Mouse (Mus musculus): ENCODE measurements around the gene Neurl1b. TPM values are rescaled to one million over a fixed set of nuclear protein-coding genes. Genes with fewer than 3 reads are reported as not detected.
A peak's percentile ranks its signal among the peaks of the same experiment; 100 is the strongest.

Gene Neurl1b
- polyA plus RNA-seq, 2 experiments: 0.85 to 4.1 TPM

DNA sequence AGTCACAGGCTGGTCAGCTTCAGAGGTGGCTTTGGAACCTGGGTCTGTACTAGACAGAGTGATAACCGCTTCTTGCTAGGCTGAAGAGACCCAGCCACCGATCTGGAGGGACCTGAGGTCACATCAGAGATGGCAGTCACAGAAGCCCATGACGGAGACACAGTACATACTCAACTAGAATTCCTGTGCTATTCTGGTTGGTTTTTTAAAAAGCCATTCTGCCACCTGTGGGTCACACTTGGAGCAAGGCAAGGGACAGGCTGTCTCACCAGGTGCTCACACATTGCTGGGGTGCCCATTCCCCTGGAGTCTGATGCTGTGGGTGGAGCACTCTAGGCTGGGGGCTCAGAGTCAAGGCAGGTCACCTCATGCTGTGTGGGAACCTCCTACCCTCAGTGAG, 1.5 kb downstream of the Neurl1b start:
- no peaks in the 10 kb centered on the region; the same call in 1 of the 2 replicates for H3K27me3 ChIP-seq (ENCODE audit: control insufficient read depth, insufficient read depth, low read length)
- WGBS: 51% methylated on average over 3 of the region's 3 CpGs
- H3K9me3 ChIP-seq (ENCODE audit: control insufficient read depth, low read length): no peaks in the 10 kb centered on the region
- H3K4me1 ChIP-seq (ENCODE audit: control insufficient read depth, insufficient read depth, low read length): peaks cover 10% of the 10 kb centered on the region; the same call in 1 of the 2 replicates
- H3K9ac ChIP-seq (ENCODE audit: low read depth, low read length, severe bottlenecking): no peak overlapping the region
- H3K4me3 ChIP-seq (replicated peaks; ENCODE audit: low read length): no peak overlapping the region
- TF ChIP-seq POLR2A (IDR thresholded peaks at IDR 0.05; ENCODE audit: borderline replicate concordance, extremely low read depth, insufficient read depth, insufficient read length): no peak
- no peaks in the 10 kb centered on the region for H3K36me3 ChIP-seq (ENCODE audit: control insufficient read depth, insufficient read depth, low read length)
- H3K4me2 ChIP-seq (replicated peaks; ENCODE audit: low read depth, low read length, severe bottlenecking): no peak overlapping the region
- DNase-seq (ENCODE audit: low spot score) (no peak), ATAC-seq (ENCODE audit: low FRiP score, low read depth) (no peak)
- H3K27ac ChIP-seq (replicated peaks; ENCODE audit: low read depth, low read length): no peak overlapping the region

DNA sequence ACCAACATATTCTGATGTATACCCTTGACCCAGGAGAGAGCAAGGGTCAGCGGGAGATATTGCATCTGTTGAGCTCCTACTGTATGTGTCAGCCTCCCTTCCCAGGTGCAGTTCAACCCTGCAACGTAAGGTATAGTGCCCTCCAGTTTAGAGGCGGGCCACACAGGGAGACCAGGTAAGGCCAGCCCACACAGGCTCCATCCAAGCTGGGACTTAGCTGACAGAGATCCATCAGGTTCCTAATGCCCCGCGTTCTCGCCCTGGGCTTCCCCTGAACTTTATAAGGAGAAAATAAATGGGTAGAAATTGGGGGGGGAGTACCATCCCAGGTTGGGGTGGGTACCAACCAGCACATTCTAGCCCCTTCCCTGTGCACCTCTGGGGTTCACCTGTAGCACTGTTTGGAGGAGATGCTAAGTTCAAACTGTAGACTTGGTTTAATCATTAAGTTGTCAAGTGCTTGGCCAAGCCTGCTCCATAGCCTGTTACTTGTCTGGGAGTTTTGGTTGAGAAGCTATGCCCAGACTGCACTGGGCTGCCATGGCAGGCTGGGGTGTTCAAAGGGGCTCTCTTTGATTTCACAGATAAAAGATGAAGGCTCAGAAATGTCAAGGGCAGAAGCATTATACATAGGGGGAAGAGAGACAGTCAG, 3.3 kb downstream of the Neurl1b start:
- H3K9ac ChIP-seq (ENCODE audit: low read depth, low read length, severe bottlenecking): no peak overlapping the region
- DNase-seq (ENCODE audit: low spot score): no peak
- TF ChIP-seq POLR2A (IDR thresholded peaks at IDR 0.05; ENCODE audit: borderline replicate concordance, extremely low read depth, insufficient read depth, insufficient read length): no peak
- H3K4me3 ChIP-seq (replicated peaks; ENCODE audit: low read length): no peak overlapping the region
- WGBS: 84% methylated on average over 6 of the region's 6 CpGs
- H3K36me3 ChIP-seq (ENCODE audit: control insufficient read depth, insufficient read depth, low read length): no peaks in the 10 kb centered on the region
- ATAC-seq (ENCODE audit: low FRiP score, low read depth): no peak
- no peaks in the 10 kb centered on the region; the same call in 1 of the 2 replicates for H3K27me3 ChIP-seq (ENCODE audit: control insufficient read depth, insufficient read depth, low read length)
- H3K4me1 ChIP-seq (ENCODE audit: control insufficient read depth, insufficient read depth, low read length): peaks cover 10% of the 10 kb centered on the region; the same call in 1 of the 2 replicates
- H3K4me2 ChIP-seq (replicated peaks; ENCODE audit: low read depth, low read length, severe bottlenecking): no peak overlapping the region
- no peak overlapping the region for H3K27ac ChIP-seq (replicated peaks; ENCODE audit: low read depth, low read length)
- H3K9me3 ChIP-seq (ENCODE audit: control insufficient read depth, low read length): no peaks in the 10 kb centered on the region

DNA sequence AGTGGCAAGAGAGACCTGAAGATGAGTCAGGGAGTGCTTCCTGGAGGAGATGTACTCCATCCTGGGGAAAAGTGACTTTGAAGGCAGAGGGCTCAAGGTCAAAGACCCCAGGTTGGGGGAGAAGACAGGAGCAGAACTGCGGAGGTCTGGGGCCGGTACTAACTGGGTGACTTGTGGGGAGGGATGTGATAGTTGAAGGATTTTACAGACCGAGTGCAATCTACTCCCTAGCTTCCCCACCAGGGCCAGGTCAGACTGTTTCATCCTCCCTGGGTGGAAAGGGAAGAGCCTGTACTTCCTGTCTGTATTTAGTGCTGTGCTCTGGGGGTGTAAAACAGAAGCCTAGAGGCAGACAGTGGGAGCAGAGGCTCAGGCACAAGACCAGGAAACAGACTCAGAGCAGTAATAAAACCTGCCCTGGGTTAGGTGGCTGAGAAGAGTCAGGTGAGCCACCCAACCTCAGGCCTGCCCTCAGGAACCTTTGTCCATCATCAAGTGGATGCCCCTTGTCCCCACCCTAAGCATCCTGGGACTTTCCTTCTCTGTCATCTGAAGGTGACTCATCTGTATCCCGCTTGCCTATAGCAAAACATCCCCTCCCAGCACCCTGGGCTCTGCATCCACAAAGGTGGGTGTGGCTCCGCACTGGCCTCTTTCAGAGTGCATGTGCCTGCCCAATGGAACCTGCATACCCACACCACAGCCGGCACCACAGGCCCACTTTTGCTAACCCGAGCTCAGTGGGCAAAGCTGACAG, 6.0 kb downstream of the Neurl1b start:
- WGBS: 70% methylated on average over 7 of the region's 7 CpGs
- no peaks in the 10 kb centered on the region for H3K36me3 ChIP-seq (ENCODE audit: control insufficient read depth, insufficient read depth, low read length)

DNA sequence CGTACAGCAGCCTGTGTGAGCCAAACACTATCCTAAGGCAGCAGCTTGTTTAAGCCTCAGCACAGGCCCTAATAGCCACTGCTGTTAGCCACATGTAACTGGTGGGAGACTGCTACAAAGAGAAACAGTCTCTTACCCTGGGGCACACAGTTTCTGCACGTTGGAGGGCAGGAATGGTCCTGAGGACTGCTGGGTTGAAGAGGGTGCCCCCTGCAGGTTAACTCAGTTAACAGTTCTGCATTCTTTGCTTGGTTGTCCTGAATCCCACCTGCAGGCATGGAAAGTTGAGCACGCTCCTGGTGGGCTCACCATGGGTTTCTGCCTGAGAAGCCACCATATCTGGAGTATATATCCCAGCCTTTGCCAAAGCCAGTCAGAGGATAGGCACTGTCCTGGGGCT, 6.9 kb downstream of the Neurl1b start:
- H3K4me2 ChIP-seq (replicated peaks; ENCODE audit: low read depth, low read length, severe bottlenecking): no peak overlapping the region
- H3K27ac ChIP-seq (replicated peaks; ENCODE audit: low read depth, low read length): no peak overlapping the region
- H3K4me3 ChIP-seq (replicated peaks; ENCODE audit: low read length): no peak overlapping the region
- no peaks in the 10 kb centered on the region for H3K36me3 ChIP-seq (ENCODE audit: control insufficient read depth, insufficient read depth, low read length)
- WGBS: 35% methylated on average over 3 of the region's 3 CpGs
- DNase-seq (ENCODE audit: low spot score) (peak; percentile 36), ATAC-seq (ENCODE audit: low FRiP score, low read depth) (no peak)
- no peaks in the 10 kb centered on the region for H3K9me3 ChIP-seq (ENCODE audit: control insufficient read depth, low read length)
- no peak for TF ChIP-seq POLR2A (IDR thresholded peaks at IDR 0.05; ENCODE audit: borderline replicate concordance, extremely low read depth, insufficient read depth, insufficient read length)
- H3K9ac ChIP-seq (ENCODE audit: low read depth, low read length, severe bottlenecking): no peak overlapping the region
- H3K4me1 ChIP-seq (ENCODE audit: control insufficient read depth, insufficient read depth, low read length): no peaks in the 10 kb centered on the region
- H3K27me3 ChIP-seq (ENCODE audit: control insufficient read depth, insufficient read depth, low read length): no peaks in the 10 kb centered on the region; the same call in 1 of the 2 replicates

More for the DNA sequence above, 6.0 kb downstream of the Neurl1b start:
- Histone ChIP-seq H3K4me2 (replicated peaks; ENCODE audit: low read depth, low read length, severe bottlenecking) (no peak overlapping the region), H3K27me3 (ENCODE audit: control insufficient read depth, insufficient read depth, low read length) (no peaks in the 10 kb centered on the region; the same call in 1 of the 2 replicates), H3K9ac (ENCODE audit: low read depth, low read length, severe bottlenecking) (no peak overlapping the region), H3K9me3 (ENCODE audit: control insufficient read depth, low read length) (no peaks in the 10 kb centered on the region), H3K4me3 (replicated peaks; ENCODE audit: low read length) (no peak overlapping the region), H3K4me1 (ENCODE audit: control insufficient read depth, insufficient read depth, low read length) (no peaks in the 10 kb centered on the region), H3K27ac (replicated peaks; ENCODE audit: low read depth, low read length) (no peak overlapping the region)
- TF ChIP-seq POLR2A (IDR thresholded peaks at IDR 0.05; ENCODE audit: borderline replicate concordance, extremely low read depth, insufficient read depth, insufficient read length): no peak
- no peak for DNase-seq (ENCODE audit: low spot score)
- no peak for ATAC-seq (ENCODE audit: low FRiP score, low read depth)

DNA sequence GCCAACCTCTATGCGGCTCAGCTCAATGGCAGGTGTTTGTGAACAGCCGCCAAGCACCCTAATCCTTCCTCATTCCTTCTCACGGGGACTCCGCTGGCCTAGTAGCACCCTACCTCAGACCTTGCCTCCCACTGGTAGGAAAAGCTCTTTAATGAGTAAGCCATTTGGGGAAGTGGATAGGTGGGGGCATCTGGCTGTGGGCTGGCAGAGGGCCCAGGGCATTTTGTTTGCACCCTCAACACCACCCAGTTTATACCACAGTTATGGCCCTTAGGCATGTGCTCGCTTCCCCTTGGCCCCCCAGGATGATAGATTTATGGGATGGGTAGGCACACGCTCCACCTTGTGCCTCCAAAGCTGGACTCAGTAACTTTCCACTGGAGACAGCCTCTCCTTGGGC, 7.8 kb downstream of the Neurl1b start:
- Histone ChIP-seq H3K4me3 (replicated peaks; ENCODE audit: low read length) (no peak overlapping the region), H3K27me3 (ENCODE audit: control insufficient read depth, insufficient read depth, low read length) (no peaks in the 10 kb centered on the region; the same call in 1 of the 2 replicates), H3K9me3 (ENCODE audit: control insufficient read depth, low read length) (no peaks in the 10 kb centered on the region), H3K4me2 (replicated peaks; ENCODE audit: low read depth, low read length, severe bottlenecking) (no peak overlapping the region), H3K27ac (replicated peaks; ENCODE audit: low read depth, low read length) (no peak overlapping the region), H3K4me1 (ENCODE audit: control insufficient read depth, insufficient read depth, low read length) (no peaks in the 10 kb centered on the region), H3K36me3 (ENCODE audit: control insufficient read depth, insufficient read depth, low read length) (no peaks in the 10 kb centered on the region), H3K9ac (ENCODE audit: low read depth, low read length, severe bottlenecking) (no peak overlapping the region)
- WGBS: 75% methylated on average over 6 of the region's 6 CpGs
- ATAC-seq (ENCODE audit: low FRiP score, low read depth) (no peak), DNase-seq (ENCODE audit: low spot score) (no peak)
- no peak for TF ChIP-seq POLR2A (IDR thresholded peaks at IDR 0.05; ENCODE audit: borderline replicate concordance, extremely low read depth, insufficient read depth, insufficient read length)

Data from limb, embryonic 14.5 days (tissue).